Mouse (Mus musculus): Measurements from ENCODE around the gene Prmt7. TPM values are rescaled to one million over a fixed set of nuclear protein-coding genes. Genes with fewer than 3 reads are reported as not detected.
A peak's percentile ranks its signal among the peaks of the same experiment; 100 is the strongest.

The Prmt7 gene
- total and polyA plus RNA-seq, 2 experiments from 2014 or later = 23.8 to 49.1 TPM

DNA sequence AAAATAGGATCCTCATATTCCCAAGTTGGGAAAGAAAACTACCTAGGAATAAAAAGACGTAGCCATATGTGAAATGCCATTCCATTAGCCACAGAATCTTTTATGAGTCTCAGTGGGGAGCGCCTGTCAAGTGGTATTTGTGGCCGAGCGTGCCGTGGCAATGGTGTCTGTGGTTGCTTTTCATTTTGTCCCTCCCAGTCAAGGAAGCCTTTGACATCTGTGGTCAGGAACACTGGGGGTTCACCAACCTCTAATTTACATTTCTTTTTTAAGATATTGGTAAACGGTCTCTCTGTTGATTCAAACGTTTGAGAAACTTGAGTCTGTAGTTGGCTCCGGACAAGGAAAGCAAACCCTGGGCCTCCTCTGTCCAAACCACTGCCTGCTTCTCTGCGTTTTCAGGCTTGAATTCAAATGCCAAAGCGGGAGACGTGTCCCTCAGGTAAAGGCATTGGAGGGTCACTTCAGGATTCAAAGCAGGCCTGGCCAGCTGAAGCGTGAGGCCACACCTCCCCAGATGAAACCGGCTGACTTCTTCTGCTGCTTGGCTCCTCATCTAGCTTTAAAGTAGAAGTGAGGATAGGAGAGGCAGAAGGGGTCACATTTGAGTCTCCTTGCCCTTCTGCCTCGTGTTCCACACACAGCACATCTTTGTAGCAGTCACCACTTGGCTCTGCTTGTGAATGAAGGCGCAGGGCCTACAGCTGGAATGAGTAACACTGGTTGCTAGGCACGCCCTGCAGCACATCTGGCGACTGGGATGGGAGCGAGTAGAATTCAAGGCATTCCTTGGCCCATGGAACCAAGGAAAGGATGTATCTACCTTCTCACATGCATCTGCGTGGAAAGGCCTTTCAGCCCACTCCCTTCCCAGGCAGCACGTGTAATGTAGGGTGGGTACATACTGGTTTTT is 82.0 kb downstream of the Prmt7 start:
- no peak overlapping the region for H3K4me2 ChIP-seq (ENCODE audit: low read depth, low read length)
- no peaks in the 10 kb centered on the region for H3K27me3 ChIP-seq (ENCODE audit: control insufficient read depth, insufficient read depth, low read length)
- no peaks in the 10 kb centered on the region for H3K4me1 ChIP-seq (ENCODE audit: control insufficient read depth, insufficient read depth)
- no peaks in the 10 kb centered on the region for H3K36me3 ChIP-seq (replicated peaks; ENCODE audit: control insufficient read depth, insufficient read depth, low read length)
- WGBS = 73% methylated on average over 20 of the region's 20 CpGs
- no peak for ATAC-seq (ENCODE audit: insufficient read depth, low read depth)
- no peak overlapping the region for H3K27ac ChIP-seq (ENCODE audit: low read depth)
- DNase-seq (ENCODE audit: low spot score) = no peak
- no peaks in the 10 kb centered on the region for H3K9me3 ChIP-seq (replicated peaks; ENCODE audit: control insufficient read depth, low read length)
- no peak overlapping the region for H3K9ac ChIP-seq (replicated peaks; ENCODE audit: low read depth, low read length)
- no peak for TF ChIP-seq CTCF (IDR thresholded peaks at IDR 0.05; ENCODE audit: low read depth)
- no peak for TF ChIP-seq EP300 (IDR thresholded peaks at IDR 0.05; ENCODE audit: low read depth)
- H3K4me3 ChIP-seq (ENCODE audit: low read depth, low read length) = no peak overlapping the region

DNA sequence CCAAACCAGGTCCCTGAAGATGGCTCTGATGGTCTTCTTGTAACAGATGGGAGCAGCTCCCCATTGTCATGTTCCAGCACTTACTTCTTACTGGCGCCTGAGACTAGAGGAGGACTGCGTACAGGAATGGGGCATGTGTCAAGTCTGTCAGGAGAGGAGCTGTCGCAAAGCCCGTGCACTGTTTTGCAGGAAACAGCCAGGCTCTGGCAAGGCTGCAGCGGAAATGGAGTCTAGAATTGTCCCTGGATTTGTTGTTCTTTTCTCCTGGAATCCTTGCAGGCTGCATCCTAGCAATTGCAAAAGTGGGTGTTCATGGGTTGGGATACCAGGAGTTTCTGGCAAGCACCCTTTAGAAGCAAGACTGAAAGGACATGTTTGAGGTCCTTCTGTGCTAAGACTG is 87.5 kb downstream of the Prmt7 start:
- Histone ChIP-seq H3K9ac (replicated peaks; ENCODE audit: low read depth, low read length) (no peak overlapping the region), H3K36me3 (replicated peaks; ENCODE audit: control insufficient read depth, insufficient read depth, low read length) (no peaks in the 10 kb centered on the region), H3K27me3 (ENCODE audit: control insufficient read depth, insufficient read depth, low read length) (no peaks in the 10 kb centered on the region), H3K4me2 (ENCODE audit: low read depth, low read length) (no peak overlapping the region), H3K9me3 (replicated peaks; ENCODE audit: control insufficient read depth, low read length) (no peaks in the 10 kb centered on the region), H3K4me3 (ENCODE audit: low read depth, low read length) (no peak overlapping the region), H3K4me1 (ENCODE audit: control insufficient read depth, insufficient read depth) (no peaks in the 10 kb centered on the region; the same call in 1 of the 2 replicates), H3K27ac (ENCODE audit: low read depth) (peak overlapping the region; percentile 54)
- TF ChIP-seq EP300 (IDR thresholded peaks at IDR 0.05; ENCODE audit: low read depth) = no peak
- TF ChIP-seq CTCF (IDR thresholded peaks at IDR 0.05; ENCODE audit: low read depth) = no peak
- 20% methylated on average over 5 of the region's 5 CpGs for WGBS
- ATAC-seq (ENCODE audit: insufficient read depth, low read depth) = peak; percentile 62
- DNase-seq (ENCODE audit: low spot score) = peak; percentile 67

DNA sequence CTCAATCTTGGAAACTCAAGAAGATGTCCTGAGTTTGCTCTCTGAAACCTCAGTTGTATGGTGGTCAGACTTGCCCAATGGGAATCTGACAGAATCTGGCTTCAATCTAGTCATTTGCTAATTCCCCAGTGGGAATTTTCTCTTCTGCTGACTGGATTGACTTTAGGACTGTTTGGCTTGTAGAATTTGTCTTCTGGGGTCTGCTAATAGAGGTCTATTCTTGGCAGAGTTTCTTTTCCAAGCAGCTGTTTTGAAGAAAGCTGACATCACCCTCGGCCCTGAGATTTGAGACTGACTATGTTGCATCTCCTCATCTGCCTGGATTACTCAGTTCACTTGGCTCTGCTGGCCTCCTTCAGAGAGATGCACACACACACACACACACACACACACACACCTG is 88.1 kb downstream of the Prmt7 start:
- TF ChIP-seq EP300 (IDR thresholded peaks at IDR 0.05; ENCODE audit: low read depth) (no peak), CTCF (IDR thresholded peaks at IDR 0.05; ENCODE audit: low read depth) (no peak)
- Histone ChIP-seq H3K27ac (ENCODE audit: low read depth) (peak overlapping the region; percentile 54), H3K4me3 (ENCODE audit: low read depth, low read length) (no peak overlapping the region), H3K9ac (replicated peaks; ENCODE audit: low read depth, low read length) (no peak overlapping the region), H3K27me3 (ENCODE audit: control insufficient read depth, insufficient read depth, low read length) (no peaks in the 10 kb centered on the region), H3K4me2 (ENCODE audit: low read depth, low read length) (no peak overlapping the region), H3K4me1 (ENCODE audit: control insufficient read depth, insufficient read depth) (no peaks in the 10 kb centered on the region; the same call in 1 of the 2 replicates), H3K36me3 (replicated peaks; ENCODE audit: control insufficient read depth, insufficient read depth, low read length) (no peaks in the 10 kb centered on the region), H3K9me3 (replicated peaks; ENCODE audit: control insufficient read depth, low read length) (no peaks in the 10 kb centered on the region)
- 35% methylated on average over 1 of the region's 1 CpGs for WGBS
- no peak for DNase-seq (ENCODE audit: low spot score)
- ATAC-seq (ENCODE audit: insufficient read depth, low read depth) = no peak

DNA sequence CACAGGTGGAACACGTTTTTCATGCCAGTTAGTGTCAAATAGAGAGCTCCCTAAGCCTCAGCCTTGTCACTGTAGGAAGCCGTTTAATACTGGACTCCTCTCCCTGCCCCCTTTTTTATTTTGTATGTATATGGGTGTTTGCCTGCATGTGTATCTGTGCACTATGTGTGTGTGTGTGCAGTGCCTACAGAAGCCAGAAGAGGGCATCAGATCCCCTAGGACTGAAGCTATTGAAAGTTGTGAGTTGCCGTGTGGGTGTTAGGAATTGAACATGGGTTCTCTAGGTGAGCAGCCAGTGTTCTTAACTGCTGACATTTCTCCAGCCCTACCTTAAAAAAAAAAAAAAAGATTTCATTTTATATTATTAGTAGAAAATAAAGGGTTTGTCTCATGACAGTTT is 89.0 kb downstream of the Prmt7 start:
- Histone ChIP-seq H3K27me3 (ENCODE audit: control insufficient read depth, insufficient read depth, low read length) (no peaks in the 10 kb centered on the region), H3K4me3 (ENCODE audit: low read depth, low read length) (no peak overlapping the region), H3K4me2 (ENCODE audit: low read depth, low read length) (no peak overlapping the region), H3K9ac (replicated peaks; ENCODE audit: low read depth, low read length) (no peak overlapping the region), H3K4me1 (ENCODE audit: control insufficient read depth, insufficient read depth) (no peaks in the 10 kb centered on the region; the same call in 1 of the 2 replicates), H3K9me3 (replicated peaks; ENCODE audit: control insufficient read depth, low read length) (no peaks in the 10 kb centered on the region), H3K27ac (ENCODE audit: low read depth) (no peak overlapping the region), H3K36me3 (replicated peaks; ENCODE audit: control insufficient read depth, insufficient read depth, low read length) (no peaks in the 10 kb centered on the region)
- no peak for TF ChIP-seq EP300 (IDR thresholded peaks at IDR 0.05; ENCODE audit: low read depth)
- 0 out of 2 replicates have a peak, but pooled peaks have one; percentile 3 for TF ChIP-seq CTCF (IDR thresholded peaks at IDR 0.05; ENCODE audit: low read depth)
- DNase-seq (ENCODE audit: low spot score) (no peak), ATAC-seq (ENCODE audit: insufficient read depth, low read depth) (no peak)
- 84% methylated on average over 3 of the region's 3 CpGs for WGBS

DNA sequence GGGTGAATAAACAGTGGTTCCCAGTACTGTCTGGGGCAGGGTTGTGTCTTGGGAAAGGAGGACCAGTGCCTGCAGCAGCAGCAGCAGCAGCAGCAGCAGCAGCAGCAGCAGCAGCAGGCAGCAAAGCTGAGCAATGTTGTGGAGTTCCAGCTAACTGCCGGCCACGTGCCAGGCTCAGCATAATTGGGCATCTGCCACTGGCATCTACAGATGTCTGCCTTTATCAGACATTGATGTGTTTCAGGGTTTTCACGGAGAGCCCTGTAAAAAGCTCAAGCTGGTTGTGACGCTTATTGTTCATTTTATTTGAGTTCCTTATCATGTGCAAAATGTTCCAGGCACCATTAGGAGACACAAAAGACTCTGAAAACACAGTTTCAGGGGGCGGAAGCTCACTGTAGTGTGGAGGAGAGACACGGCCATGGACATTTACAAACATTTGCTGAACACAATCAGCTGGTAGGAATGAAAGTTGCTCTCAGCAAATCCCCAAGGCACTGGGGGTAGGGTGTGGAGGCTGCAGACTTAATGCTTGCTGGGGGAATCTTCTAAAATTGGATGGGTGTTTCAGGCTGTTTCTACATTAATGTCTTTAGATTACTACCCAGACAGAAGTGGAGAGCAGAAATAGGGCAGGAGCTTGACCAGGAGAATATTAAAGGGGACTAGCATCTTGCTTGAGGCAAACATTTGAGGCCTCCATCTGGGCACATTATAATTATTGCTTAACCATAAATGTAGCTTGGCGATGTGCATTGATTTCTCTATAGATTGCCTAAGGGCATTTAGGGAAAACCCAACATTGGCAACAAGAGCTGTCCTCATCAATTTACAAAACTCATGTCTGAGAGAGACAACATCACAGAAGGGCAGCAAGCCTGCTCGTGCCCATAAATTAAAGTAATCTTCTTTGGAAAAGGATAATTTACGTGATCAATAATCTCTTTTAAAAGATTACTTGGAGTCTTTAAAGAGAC is 90.3 kb downstream of the Prmt7 start:
- TF ChIP-seq CTCF (IDR thresholded peaks at IDR 0.05; ENCODE audit: low read depth) (no peak), EP300 (IDR thresholded peaks at IDR 0.05; ENCODE audit: low read depth) (no peak)
- Histone ChIP-seq H3K36me3 (replicated peaks; ENCODE audit: control insufficient read depth, insufficient read depth, low read length) (no peaks in the 10 kb centered on the region), H3K9me3 (replicated peaks; ENCODE audit: control insufficient read depth, low read length) (no peaks in the 10 kb centered on the region), H3K27me3 (ENCODE audit: control insufficient read depth, insufficient read depth, low read length) (no peaks in the 10 kb centered on the region), H3K27ac (ENCODE audit: low read depth) (peak overlapping the region; percentile 25), H3K4me1 (ENCODE audit: control insufficient read depth, insufficient read depth) (no peaks in the 10 kb centered on the region; the same call in 1 of the 2 replicates), H3K4me2 (ENCODE audit: low read depth, low read length) (no peak overlapping the region), H3K9ac (replicated peaks; ENCODE audit: low read depth, low read length) (peak overlapping the region; percentile 20; the same call in 1 of the 2 replicates), H3K4me3 (ENCODE audit: low read depth, low read length) (no peak overlapping the region)
- ATAC-seq (ENCODE audit: insufficient read depth, low read depth) (peak; percentile 38; the same call in 1 of the 2 replicates), DNase-seq (ENCODE audit: low spot score) (peak; percentile 12)
- WGBS = 53% methylated on average over 9 of the region's 9 CpGs

Other genes starting within 250 kb of the Prmt7 start
- 36.7 and 40.7 TPM in 2 replicates for gene Slc12a4, start 244.8 kb upstream of the Prmt7 start, total RNA-seq (2014; rRNA removed; ENCODE audit: low replicate concordance)
- 32.8 and 34.9 TPM in 2 replicates for gene Slc12a4, start 244.8 kb upstream of the Prmt7 start, polyA plus RNA-seq (2015; fragmentation: Nextera tagmentation; extraction: Ambion mirVana)
- gene Dpep3, start 231.5 kb upstream of the Prmt7 start, total RNA-seq (2014; rRNA removed; ENCODE audit: low replicate concordance) = not detected in 2 replicates
- gene Dpep3, start 231.5 kb upstream of the Prmt7 start, polyA plus RNA-seq (2015; fragmentation: Nextera tagmentation; extraction: Ambion mirVana) = not detected in 2 replicates
- 8.5 and 9.8 TPM in 2 replicates for gene Dus2, start 219.6 kb upstream of the Prmt7 start, total RNA-seq (2014; rRNA removed; ENCODE audit: low replicate concordance)
- 8.6 and 9.0 TPM in 2 replicates for gene Dus2, start 219.6 kb upstream of the Prmt7 start, polyA plus RNA-seq (2015; fragmentation: Nextera tagmentation; extraction: Ambion mirVana)
- gene Dpep2nb, start 205.0 kb upstream of the Prmt7 start, total RNA-seq (2014; rRNA removed; ENCODE audit: low replicate concordance) = not detected in 2 replicates
- gene Dpep2nb, start 205.0 kb upstream of the Prmt7 start, polyA plus RNA-seq (2015; fragmentation: Nextera tagmentation; extraction: Ambion mirVana) = 0.20 and 0.21 TPM in 2 replicates
- 25.8 and 35.4 TPM in 2 replicates for gene Ddx28, start 199.1 kb upstream of the Prmt7 start, total RNA-seq (2014; rRNA removed; ENCODE audit: low replicate concordance)
- gene Ddx28, start 199.1 kb upstream of the Prmt7 start, polyA plus RNA-seq (2015; fragmentation: Nextera tagmentation; extraction: Ambion mirVana) = 10.9 TPM in 2 replicates
- gene Nfatc3, start 152.1 kb upstream of the Prmt7 start, total RNA-seq (2014; rRNA removed; ENCODE audit: low replicate concordance) = 26.6 and 28.3 TPM in 2 replicates
- gene Nfatc3, start 152.1 kb upstream of the Prmt7 start, polyA plus RNA-seq (2015; fragmentation: Nextera tagmentation; extraction: Ambion mirVana) = 2.0 and 2.4 TPM in 2 replicates
- 9.8 and 10.6 TPM in 2 replicates for gene Esrp2, start 74.0 kb upstream of the Prmt7 start, total RNA-seq (2014; rRNA removed; ENCODE audit: low replicate concordance)
- 0.27 and 0.31 TPM in 2 replicates for gene Esrp2, start 74.0 kb upstream of the Prmt7 start, polyA plus RNA-seq (2015; fragmentation: Nextera tagmentation; extraction: Ambion mirVana)
- gene Pla2g15, start 60.5 kb upstream of the Prmt7 start, total RNA-seq (2014; rRNA removed; ENCODE audit: low replicate concordance) = 4.5 and 4.7 TPM in 2 replicates
- gene Pla2g15, start 60.5 kb upstream of the Prmt7 start, polyA plus RNA-seq (2015; fragmentation: Nextera tagmentation; extraction: Ambion mirVana) = 5.0 and 5.4 TPM in 2 replicates
- gene Slc7a6, start 42.1 kb upstream of the Prmt7 start, total RNA-seq (2014; rRNA removed; ENCODE audit: low replicate concordance) = 15.6 and 18.6 TPM in 2 replicates
- 15.4 and 18.2 TPM in 2 replicates for gene Slc7a6, start 42.1 kb upstream of the Prmt7 start, polyA plus RNA-seq (2015; fragmentation: Nextera tagmentation; extraction: Ambion mirVana)
- 22.4 and 38.3 TPM in 2 replicates for gene Slc7a6os, start within 50 bp of the Prmt7 start, total RNA-seq (2014; rRNA removed; ENCODE audit: low replicate concordance)
- 13.5 and 14.9 TPM in 2 replicates for gene Slc7a6os, start within 50 bp of the Prmt7 start, polyA plus RNA-seq (2015; fragmentation: Nextera tagmentation; extraction: Ambion mirVana)
- 6.5 and 8.0 TPM in 2 replicates for gene Smpd3, start 127.1 kb downstream of the Prmt7 start, total RNA-seq (2014; rRNA removed; ENCODE audit: low replicate concordance)
- 2.4 and 2.5 TPM in 2 replicates for gene Smpd3, start 127.1 kb downstream of the Prmt7 start, polyA plus RNA-seq (2015; fragmentation: Nextera tagmentation; extraction: Ambion mirVana)
- 8.7 and 11.5 TPM in 2 replicates for gene Zfp90, start 204.4 kb downstream of the Prmt7 start, total RNA-seq (2014; rRNA removed; ENCODE audit: low replicate concordance)
- 8.2 and 10.7 TPM in 2 replicates for gene Zfp90, start 204.4 kb downstream of the Prmt7 start, polyA plus RNA-seq (2015; fragmentation: Nextera tagmentation; extraction: Ambion mirVana)